Mouse (Mus musculus): ENCODE measurements around the gene Fbxl20.

Gene Fbxl20

DNA sequence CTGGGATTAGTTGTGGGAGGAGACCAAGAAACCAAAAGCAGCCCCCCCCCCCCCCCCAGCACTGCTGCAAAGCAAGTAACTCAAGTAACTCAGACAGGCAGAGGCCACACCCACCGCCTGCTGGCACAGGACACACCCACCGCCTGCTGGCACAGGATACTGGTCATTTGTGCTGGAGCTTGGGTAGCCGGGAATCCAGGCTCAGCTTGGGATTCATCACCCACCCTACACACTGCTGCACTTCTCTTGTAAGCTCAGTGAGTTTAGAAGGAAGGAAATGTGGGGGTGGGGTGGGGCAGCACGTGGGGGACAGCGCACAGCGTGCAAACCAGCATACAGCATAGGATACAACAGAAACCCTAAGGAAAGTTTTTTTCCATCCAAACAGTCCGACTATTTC, 62.0 kb downstream of the Fbxl20 start:
- DNase-seq (ENCODE audit: low read depth, low spot score) = peak; percentile 50

DNA sequence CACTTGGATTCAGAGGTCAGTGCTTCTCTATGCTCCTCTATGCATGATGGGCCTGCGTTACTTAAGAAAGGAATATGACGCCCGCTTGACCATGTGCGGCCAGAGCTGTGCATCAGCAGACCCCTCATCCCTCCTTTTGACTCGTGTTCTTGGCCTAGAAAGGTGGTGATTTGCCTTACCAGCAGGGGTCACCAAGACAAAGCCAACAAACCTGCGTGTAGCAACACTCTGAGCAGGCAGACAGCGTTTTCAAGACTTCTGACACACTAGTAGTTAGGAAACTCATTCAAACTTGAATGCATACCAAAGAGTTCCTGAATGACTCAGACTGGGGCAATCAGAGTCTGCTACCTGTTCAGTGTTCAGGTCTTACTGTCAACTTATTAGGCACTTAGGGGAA, 63.6 kb downstream of the Fbxl20 start:
- DNase-seq (ENCODE audit: low read depth, low spot score) = peak; percentile 66

DNA sequence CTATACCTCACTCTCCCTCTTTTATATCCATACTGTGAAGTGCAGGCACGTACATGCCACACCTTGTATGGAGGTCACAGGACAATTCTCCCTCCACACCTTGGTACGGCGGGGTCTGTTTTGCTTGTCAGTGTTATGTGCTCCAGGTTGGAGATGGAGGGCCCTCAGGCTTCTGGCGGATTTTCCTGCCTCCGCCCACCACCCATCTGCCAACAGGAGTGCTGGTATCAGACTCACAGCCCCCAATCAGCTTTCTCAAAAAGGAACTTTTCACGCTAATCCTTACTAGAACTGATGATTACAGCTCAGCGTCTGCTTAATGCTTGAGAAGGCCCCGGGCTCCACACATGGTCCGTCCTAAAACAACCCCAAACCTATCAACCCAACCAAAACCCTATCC, 64.1 kb downstream of the Fbxl20 start:
- DNase-seq (ENCODE audit: low read depth, low spot score) = no peak

DNA sequence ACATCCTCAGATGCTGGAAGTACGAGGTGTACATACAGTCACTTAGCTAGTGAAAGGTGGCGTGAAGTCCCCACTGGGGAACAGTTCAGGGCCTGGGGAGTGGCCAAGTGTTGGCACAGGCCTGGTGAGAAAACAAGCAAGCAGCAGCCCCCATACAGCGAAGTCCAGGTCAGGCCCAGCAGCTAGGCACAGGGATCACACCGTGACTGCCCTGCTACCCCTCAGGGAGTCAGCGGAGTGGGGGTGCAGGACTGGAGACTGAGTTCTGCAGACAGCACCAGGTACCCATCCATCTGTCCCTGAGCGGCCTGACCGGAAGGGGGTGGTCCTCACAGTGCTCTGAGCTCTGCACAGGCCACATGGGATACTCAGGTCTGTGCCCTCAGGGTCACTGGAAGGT, 67.5 kb downstream of the Fbxl20 start:
- no peak for DNase-seq (ENCODE audit: low read depth, low spot score)

DNA sequence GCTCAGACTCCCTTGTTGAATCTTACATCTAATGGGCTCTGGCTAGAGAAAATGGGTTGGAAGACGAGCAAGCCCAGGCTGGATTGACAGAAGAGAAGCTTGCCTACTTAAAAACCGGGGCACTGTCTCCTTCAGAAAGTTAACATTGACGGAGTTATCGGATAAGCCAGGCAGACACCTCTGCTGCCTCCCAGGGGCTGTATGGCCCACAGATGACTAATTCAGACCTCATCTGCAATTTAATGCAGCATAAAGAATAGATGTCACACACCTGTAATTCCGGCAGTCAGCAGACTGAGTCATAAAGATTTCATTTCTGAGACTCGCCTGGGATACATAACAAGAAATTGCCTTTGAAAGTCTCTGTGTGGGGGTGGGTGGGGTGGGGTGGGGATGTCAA, 69.8 kb downstream of the Fbxl20 start:
- DNase-seq (ENCODE audit: low read depth, low spot score) = no peak

DNA sequence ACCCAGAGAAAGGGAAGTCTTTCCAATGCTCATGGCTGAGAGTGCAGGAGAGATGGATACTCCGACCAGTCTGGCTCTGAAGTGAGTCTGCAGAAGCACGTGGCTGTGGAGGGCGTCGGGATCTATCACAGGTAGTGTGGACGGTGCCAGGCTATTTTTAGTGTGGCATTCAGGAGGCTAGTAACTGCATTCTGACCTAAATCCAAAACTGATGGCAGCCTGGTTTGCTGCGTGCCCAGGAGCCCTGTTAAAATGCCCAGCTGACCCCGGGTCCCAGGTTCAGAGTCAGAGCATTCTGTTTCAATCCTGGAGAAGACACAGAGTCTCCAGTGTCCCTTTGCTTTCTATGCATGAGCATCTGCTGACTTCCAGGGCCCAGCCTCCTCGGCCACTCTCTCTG, 73.1 kb downstream of the Fbxl20 start:
- no peak for DNase-seq (ENCODE audit: low read depth, low spot score)

DNA sequence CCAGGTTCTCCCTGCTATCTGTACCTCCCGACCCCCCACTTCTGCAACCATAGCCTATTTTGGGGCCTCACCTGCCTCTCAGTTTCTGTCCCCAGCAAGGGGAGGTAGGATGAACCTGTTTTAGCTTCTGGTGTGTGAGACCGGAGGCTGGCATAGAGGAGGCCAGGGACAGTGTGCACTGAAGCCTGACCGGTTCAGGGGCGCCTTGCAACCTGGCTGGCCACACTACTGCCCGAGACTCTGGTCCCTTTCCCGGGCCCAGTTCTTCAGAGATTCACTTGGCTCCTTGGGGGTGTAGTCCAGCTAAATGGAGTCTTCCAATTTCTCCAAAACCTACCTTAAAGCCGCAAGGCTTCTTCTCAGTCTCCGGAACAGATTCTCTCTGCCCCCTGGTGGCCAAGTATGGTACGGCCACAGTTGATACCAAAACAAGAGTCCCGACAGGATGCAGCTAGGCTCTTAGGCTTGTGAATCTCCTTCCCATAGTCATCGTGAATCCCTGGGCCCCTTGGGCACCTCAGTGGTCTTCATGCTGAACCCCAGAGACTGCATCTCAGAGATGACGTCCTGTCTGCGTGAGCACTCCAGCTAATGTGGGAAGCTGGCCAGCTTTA, 74.9 kb downstream of the Fbxl20 start:
- peak; percentile 91 for DNase-seq (ENCODE audit: low read depth, low spot score)

DNA sequence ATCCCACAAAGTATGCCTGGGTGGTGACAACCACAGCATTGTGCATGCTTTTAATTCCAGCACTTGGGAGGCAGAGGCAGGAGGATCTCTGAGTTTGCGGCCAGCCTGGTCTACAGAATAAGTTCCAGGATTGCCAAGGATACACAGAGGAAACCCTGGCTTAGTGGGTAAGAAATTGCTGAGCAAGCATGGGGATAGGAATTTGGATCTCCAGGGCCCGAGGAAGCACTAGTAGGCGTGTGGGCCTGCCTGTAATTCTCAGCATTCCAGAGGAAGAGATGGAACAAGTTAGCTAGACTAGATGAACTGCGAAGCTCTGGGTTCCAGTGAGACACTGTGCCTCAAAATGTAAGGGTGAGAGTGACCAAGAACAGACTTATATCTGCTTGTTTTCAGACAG, 76.8 kb downstream of the Fbxl20 start:
- DNase-seq (ENCODE audit: low read depth, low spot score) = no peak

DNA sequence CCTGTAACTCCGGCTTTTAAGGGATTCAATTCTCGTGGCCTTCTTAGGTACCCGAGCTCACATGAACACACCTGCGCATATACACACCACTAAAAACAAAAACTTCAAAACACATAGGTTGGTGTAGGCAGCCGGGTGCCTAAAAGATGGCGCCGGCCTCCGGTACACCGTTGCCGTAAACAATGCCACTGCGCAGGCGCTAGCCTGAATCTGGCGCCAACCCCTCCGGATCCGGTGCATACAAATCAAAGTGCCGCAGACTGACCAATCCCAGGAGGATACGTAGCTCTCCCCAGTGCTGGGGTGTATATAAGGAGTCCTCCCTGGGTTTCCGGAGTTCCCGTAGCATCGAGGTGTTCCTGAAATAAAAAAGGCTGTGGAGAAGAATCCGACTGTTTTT, 82.9 kb downstream of the Fbxl20 start:
- peak; percentile 91 for DNase-seq (ENCODE audit: low read depth, low spot score)

DNA sequence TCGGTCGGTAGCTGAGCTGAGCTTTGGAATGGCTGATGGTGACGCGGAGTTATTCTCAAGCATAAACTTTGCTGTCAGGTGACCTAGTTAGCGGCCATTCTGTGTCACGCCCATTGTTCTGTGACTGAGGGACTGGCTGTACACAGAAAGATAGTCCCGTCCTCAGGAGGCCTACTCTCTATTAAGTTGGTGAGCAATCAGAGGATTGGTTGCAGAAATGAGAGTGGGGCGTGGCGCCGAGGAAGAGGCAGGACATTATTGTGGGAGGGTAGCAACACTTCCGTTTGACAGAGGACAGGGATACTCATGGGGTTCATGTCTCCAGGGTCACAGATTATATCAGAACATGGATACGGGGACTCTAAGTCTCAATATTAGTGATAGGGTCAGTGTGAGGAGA, 84.0 kb downstream of the Fbxl20 start:
- no peak for DNase-seq (ENCODE audit: low read depth, low spot score)

DNA sequence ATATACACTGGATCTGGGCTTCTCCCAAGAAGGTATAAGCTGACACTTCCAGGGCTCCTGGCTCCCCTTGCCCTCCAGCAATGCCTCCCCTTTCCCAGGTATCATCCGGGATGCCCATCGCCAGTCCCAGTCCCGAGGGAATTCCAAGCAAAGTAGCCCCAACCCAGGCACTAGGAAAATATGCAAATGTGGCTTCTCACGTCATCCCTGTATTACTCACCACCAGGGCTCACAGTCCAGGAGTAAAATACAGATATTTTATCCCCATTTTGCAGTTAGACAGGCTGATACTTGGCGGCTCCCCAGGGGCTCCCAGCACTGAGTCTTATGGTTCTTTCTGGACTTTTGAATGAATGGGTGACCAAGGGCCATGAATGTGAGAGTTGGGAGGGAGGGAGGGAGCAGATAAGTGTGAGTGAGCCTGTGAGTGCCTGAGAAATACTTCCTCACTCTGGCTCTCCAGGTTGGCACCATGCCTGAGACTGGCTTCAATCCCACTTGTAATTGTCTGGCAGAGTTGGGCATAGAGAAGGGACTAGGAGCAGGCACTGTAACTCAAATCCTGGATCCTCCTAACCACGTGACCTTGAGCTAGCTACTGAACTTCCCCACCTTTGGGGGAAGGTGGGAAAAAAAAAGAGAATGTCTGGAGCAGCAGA, 88.2 kb downstream of the Fbxl20 start:
- no peak for DNase-seq (ENCODE audit: low read depth, low spot score)

DNA sequence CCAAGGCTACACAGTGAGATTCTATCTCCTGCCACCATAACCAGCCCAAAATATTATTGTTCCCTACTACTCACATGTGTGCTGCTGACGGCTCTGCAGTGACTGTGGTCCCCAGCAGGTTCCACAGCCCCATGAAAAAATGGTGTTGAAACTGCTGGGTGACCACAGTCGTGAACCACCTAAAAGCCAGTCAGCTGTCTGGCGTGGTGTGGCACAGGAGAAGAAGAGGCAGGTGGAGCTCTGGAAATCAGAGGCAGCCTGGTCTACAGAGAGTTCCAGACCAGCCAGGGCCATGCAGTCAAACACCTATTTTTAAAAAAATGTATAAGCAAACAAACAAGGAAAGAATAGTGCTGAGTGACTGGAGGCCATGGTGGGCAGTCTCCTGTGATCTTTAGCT, 88.8 kb downstream of the Fbxl20 start:
- DNase-seq (ENCODE audit: low read depth, low spot score) = no peak

DNA sequence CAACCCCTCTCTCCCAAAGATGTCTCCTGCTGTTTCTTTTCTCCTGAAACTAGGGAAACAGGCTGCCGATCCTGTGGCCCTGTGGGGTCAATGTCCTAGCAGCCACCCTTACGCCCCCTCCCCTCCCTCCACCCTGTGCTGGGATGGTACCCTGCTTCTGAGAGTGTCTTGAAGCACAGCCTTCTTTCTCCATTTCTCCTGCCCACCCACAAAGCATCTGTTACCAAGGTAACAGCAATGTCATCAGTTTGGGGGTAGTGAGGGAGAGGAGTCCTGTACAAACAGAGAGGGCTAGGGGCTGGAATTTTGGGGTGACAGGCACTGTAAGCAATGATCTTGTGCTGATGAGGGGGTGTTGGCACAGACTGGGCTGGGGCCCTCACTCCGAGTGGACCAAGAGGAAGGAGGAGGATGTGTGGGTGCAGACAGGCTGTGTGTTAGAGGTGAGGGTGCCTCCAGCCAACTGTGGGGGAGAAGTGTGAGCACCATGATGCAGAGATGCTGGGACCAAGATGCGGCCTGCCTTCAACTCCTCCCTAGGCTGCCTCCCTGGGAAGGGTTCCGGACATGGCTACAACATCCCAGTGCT, 90.0 kb downstream of the Fbxl20 start:
- no peak for DNase-seq (ENCODE audit: low read depth, low spot score)

DNA sequence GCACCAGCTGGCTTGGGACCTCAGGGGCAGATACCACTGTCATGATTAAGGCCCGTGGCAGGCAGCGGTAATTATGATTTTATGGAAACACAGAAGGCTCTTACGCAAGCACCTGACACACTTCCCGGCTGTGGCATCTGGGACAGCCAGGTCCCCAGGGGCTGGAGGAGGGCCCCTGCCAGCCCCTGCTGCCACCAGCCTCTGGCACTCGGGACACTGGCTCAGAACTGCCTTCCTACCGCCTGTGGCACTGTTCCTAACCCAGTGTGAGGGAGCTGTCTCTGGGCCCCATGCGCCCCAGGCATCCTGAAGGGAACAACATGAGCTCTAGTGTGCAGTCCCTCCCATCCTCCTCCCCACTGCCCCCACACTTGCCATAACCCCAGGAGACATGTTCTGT, 90.5 kb downstream of the Fbxl20 start:
- DNase-seq (ENCODE audit: low read depth, low spot score) = no peak

DNA sequence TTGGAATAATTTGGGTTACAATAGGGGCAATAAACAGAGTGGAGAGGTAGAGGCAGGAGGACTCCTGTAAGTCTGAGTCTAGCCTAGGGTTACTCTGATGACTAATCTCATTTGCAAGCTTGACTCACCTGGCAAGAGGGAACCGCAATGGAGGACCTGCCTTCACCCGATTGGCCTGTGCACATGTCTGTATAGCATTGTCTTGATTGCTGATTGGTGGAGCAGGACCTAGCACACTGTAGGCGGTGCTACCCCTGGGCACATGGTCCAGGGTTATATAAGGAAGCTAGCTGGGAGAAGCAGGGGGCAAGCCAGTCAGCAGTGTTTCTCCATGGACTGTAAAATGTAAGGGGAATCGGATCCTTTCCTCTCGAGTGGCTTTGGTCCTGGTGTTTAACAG, 92.2 kb downstream of the Fbxl20 start:
- DNase-seq (ENCODE audit: low read depth, low spot score) = peak; percentile 98

DNA sequence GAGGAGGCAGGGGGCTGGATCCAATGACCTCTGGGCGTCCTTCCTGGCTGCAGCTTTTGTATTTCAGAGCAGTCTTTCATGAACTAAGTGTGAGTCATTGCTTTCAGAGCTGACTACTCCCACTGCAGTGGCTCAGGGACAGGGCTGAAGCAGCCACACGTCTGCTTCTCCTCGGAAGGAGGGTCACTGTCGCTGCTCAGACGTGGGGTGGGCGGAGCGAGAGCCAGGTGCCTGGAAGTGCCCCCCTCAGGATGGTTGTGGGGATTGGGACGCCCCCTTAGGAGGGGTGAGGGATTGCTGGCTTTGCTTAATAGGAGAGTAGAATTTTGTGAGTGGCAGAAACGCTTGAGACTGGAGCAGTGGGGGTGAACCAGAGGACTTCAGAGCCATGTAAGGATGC, 92.7 kb downstream of the Fbxl20 start:
- peak; percentile 93 for DNase-seq (ENCODE audit: low read depth, low spot score)

DNA sequence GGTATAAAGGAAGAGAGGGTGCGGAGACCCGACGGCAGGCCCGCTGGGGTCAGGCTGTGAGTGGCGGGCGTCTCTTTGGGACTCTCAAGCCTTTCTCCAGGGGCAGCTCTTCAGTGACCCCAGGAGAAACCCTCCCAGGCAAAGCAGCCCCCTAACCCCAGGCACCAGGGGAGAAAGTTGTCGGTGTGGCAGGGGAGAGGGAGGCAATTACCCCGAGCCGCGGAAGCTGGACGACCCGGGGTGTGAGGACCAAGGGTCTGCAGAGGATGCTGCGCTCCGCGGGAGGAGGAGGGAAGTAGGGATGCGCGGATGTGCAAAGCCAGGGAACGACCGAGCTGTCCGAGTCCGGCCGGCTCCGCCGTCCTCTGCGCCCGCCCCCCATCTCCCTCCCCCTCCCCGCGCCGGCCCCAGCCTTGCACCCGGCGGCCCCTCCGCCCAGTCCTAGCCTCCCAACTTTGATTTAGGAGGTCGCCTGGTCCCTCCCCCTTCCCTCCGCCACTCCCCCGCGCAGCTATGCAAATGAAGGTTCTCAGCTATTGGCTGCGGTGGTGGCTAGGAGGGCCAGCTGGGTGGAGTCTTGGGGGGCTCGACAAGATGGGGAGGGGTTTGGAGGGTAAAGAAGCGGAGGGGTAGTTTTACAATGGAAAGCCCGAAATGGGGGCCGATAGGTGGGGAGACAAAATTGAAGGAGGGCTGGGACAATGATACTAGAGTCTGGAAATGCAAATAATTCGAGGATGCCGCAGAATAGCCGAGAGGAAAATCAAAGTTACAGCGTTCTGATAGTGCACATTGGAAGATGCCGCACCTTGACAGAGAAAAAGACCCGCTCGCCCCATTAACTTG, 97.0 kb downstream of the Fbxl20 start, which contains the start of gene Stac2:
Gene Stac2, minus strand, starts transcription at position 474 of the 846 bp plus-strand sequence.
- DNase-seq (ENCODE audit: low read depth, low spot score) = peak; percentile 93

DNA sequence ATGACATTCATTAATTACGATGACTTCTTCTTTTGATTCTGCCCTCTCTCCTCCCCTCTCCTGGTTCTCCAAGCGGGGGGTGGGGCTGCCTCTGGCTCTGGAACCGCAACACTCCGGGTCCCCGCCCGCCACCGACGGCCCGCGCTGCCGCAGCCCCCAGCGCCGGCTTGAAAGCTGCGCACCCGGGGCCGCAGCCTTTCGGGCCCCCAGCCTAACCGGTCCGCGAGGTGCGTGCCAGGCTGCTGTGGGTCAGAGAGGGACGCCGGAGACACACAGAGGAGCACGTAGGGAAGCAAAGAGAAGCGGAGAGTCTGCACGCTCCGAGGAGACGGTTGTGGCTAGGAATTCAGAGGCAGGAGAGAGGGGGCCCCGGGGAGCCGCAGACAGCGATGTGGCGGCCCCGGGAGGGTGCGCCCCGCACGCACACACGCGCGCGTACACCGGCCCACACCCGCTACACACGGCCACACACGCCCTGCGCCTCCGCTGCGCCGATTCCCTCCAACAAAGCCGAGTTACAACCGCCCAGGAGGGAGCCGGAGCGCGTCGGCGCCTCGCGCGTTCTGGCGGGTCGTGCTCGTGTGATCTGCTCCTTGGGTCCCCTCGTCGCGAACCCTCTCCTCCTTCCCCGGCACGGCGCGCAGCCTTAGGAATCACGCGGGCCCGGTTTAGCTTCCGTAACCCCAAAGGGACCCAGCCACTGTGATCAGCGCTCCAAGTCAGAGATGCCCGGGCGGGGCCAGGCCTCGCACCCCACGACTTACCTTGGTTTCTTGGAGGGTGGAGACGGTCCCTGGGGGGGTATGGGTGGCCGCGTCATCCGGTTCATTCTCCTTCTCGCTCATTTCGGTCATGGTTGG, 97.8 kb downstream of the Fbxl20 start:
- peak; percentile 55 for DNase-seq (ENCODE audit: low read depth, low spot score)

DNA sequence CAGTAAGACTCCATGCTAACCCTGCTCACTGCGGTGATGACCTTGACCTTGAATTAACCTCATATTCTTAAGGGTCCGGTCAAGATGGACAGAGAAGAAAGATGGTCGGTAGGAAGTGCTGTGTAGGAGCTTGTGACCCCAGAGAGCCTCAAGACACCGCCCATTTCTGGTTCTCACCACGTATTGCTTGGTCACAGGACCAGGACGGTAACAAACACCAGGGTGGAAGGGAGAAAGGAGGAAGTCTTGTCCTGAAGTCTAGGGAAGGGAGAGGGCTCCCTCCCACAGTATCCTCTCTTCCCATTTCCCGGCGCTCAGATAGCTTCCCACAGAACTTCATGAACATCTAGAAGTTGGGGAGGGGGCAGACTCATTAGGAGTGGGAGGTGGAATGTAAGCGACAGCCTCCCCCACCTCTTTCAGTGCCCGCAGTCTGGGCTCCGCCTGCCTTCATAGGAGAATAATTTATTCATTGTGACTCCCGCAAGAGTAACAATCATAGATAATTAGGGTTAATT, 98.5 kb downstream of the Fbxl20 start:
- DNase-seq (ENCODE audit: low read depth, low spot score) = peak; percentile 63

DNA sequence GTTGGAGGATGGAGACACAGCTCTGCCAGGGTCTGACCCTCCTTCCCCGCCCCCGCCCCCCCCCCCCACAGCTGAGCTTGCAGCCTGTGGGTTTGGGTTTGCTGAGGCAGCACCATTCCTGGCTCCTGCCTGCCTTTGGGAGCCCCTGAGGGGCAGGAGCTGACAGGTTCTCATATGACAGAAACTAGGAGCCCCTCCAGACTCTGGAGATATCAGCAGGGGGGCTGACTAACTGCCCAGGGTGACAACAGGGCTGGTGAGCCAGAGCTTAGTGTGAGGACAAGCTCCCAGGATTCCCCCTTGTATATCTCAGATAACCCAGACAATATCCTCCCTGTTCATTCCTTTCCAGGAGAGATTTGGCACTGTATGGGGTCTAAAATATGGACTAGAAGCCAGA, 99.3 kb downstream of the Fbxl20 start:
- no peak for DNase-seq (ENCODE audit: low read depth, low spot score)

DNA sequence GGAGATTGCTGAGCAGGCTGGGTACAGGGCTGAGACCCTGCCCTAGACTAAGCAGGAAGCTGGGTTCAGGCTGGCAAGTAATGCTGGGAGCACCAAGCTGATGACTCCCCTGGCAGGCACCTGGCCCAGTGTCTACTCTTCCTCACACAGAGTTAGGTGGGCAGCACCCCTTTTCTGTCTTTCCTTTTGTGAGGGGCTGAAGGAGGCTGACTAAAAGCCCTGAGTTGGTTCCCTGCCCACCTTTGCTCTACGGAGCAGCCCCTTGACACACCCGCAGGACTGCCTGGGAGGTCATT, 99.7 kb downstream of the Fbxl20 start:
- no peak for DNase-seq (ENCODE audit: low read depth, low spot score)

Data from ES-CJ7 (cell line).